18 mouse cellular contexts compared by ENCODE assay signal in genomic region chr11:85340070-85340616, GRCm38 (mm10). TPM values are rescaled to one million over a fixed set of nuclear protein-coding genes. Genes with fewer than 3 reads are reported as not detected.
DNase-seq lines count a peak whose midpoint lies in the region; ATAC-seq lines count a peak whose summit lies in the region.
"Had no signal": no experiment of that assay in that cellular context is flagged by ENCODE, and none has a peak within 500 bp of the region (broad histone marks: within the 10 kb centered on the region; RNA-seq: fewer than 3 reads in every experiment).

No protein-coding gene starts in this region.

- WGBS in liver, embryonic 13.5 days (ENCODE audit: insufficient replicate concordance), result 42% methylated on average over 7 of the region's 7 CpGs
- 75% methylated on average over 7 of the region's 7 CpGs for WGBS in stomach, embryonic 15.5 days

- peaks cover 55% of the 10 kb centered on the region for H3K4me1 ChIP-seq in liver, embryonic 13.5 days (replicated peaks)
- H3K4me1 ChIP-seq in stomach, embryonic 15.5 days, result no peaks in the 10 kb centered on the region

- peak overlapping the region; percentile 98 for H3K27ac ChIP-seq in liver, embryonic 13.5 days
- H3K27ac ChIP-seq in stomach, embryonic 15.5 days, result no peak overlapping the region
- H3K27ac ChIP-seq: hindbrain, embryonic 14.5 days; layer of hippocampus, adult 2 months had no signal

- no peaks in the 10 kb centered on the region for H3K27me3 ChIP-seq in liver, embryonic 13.5 days
- H3K27me3 ChIP-seq in stomach, embryonic 15.5 days (replicated peaks), result no peaks in the 10 kb centered on the region
- H3K27me3 ChIP-seq: megakaryocyte, embryonic 14.5 days had no signal

- H3K4me2 ChIP-seq in liver, embryonic 13.5 days, result peak overlapping the region; percentile 65
- H3K4me2 ChIP-seq in stomach, embryonic 15.5 days, result no peak overlapping the region
- H3K4me2 ChIP-seq: hindbrain, embryonic 14.5 days had no signal

- H3K9me3 ChIP-seq in liver, embryonic 13.5 days (replicated peaks), result no peaks in the 10 kb centered on the region
- no peaks in the 10 kb centered on the region for H3K9me3 ChIP-seq in stomach, embryonic 15.5 days
- H3K9me3 ChIP-seq: megakaryocyte, embryonic 14.5 days had no signal

- peak overlapping the region; percentile 72 for H3K9ac ChIP-seq in liver, embryonic 13.5 days
- no peak overlapping the region for H3K9ac ChIP-seq in stomach, embryonic 15.5 days
- H3K9ac ChIP-seq: hindbrain, embryonic 14.5 days had no signal

- peaks cover 68% of the 10 kb centered on the region for H3K36me3 ChIP-seq in liver, embryonic 13.5 days
- H3K36me3 ChIP-seq in stomach, embryonic 15.5 days, result peaks cover 17% of the 10 kb centered on the region; the same call in 1 of the 2 replicates

- peak; percentile 52 for ATAC-seq in liver, embryonic 13.5 days (ENCODE audit: low read depth)
- 0 out of 2 replicates have a peak, but pooled peaks have one; percentile 33 for ATAC-seq in stomach, embryonic 15.5 days (ENCODE audit: insufficient read depth, low FRiP score, low read depth)
- ATAC-seq in megakaryocyte, adult 5-6 weeks (ENCODE audit: poor library complexity, severe bottlenecking), result no peak
- ATAC-seq: CD4-positive, CD25-positive, alpha-beta regulatory T cell, adult 4 months had no signal

- H3K4me3 ChIP-seq in liver, embryonic 13.5 days (replicated peaks), result peak overlapping the region; percentile 64
- H3K4me3 ChIP-seq in stomach, embryonic 15.5 days (replicated peaks), result no peak overlapping the region
- H3K4me3 ChIP-seq: layer of hippocampus, adult 2 months; megakaryocyte, embryonic 14.5 days had no signal

- peak; percentile 46 for DNase-seq in heart, adult 11 months
- no peak for DNase-seq in heart, adult 18-20 months
- peak; percentile 58 for DNase-seq in c-Kit-positive CD71-positive TER-119-positive erythroid progenitor cells, embryonic 14.5 days (ENCODE audit: low spot score)
- peak; percentile 28 for DNase-seq in liver, embryonic 13.5 days
- DNase-seq in spleen, postnatal 14 days (ENCODE audit: low spot score in 2 of 2), result no peak
- DNase-seq in adrenal gland, adult 2 months, result no peak
- DNase-seq: cerebellum, adult 9-11 months; embryo, embryonic 11 days; kidney, adult 8-10 months; kidney, postnatal 14 days; left cerebral cortex, postnatal 4 days; lung, postnatal 10 days had no signal

RNA-seq across cellular contexts. Expression of gene Bcas3, which starts 12.8 kb away (rescaled TPM):
- 10 to 100 TPM; 33.6 to 40.6 TPM for total RNA-seq in heart, adult 18-20 months (2021)
- polyA plus RNA-seq in liver, embryonic 13.5 days (2015; fragmentation: Nextera tagmentation; extraction: Ambion mirVana), result 13.6 and 16.4 TPM in 2 replicates
- 16.7 and 17.9 TPM in 2 replicates for polyA plus RNA-seq in stomach, embryonic 15.5 days (2015; fragmentation: Nextera tagmentation; extraction: Ambion mirVana)
- total RNA-seq in megakaryocyte, adult 5-6 weeks (2015), result 14.5 and 17.5 TPM in 2 replicates
- 10.7 and 12.8 TPM in 2 replicates for total RNA-seq in megakaryocyte, adult 5-6 weeks (2017)
- 10 to 100 TPM; 45.8 to 47.6 TPM for total RNA-seq in adrenal gland, adult 2 months (2021)
- 63.8 and 66.9 TPM in 2 replicates for polyA plus RNA-seq in adrenal gland, adult 2 months (2012; rRNA removed)

RNA-seq across cellular contexts. Expression of gene Ppm1d, which starts 29.1 kb away (rescaled TPM):
- 1 to 10 TPM; 6.0 to 8.7 TPM for total RNA-seq in heart, adult 18-20 months (2021)
- 21.8 and 22.7 TPM in 2 replicates for polyA plus RNA-seq in liver, embryonic 13.5 days (2015; fragmentation: Nextera tagmentation; extraction: Ambion mirVana)
- polyA plus RNA-seq in stomach, embryonic 15.5 days (2015; fragmentation: Nextera tagmentation; extraction: Ambion mirVana), result 15.1 and 15.8 TPM in 2 replicates
- 27.5 and 30.6 TPM in 2 replicates for total RNA-seq in megakaryocyte, adult 5-6 weeks (2015)
- 13.2 and 14.0 TPM in 2 replicates for total RNA-seq in megakaryocyte, adult 5-6 weeks (2017)
- 10 to 100 TPM; 12.0 to 14.1 TPM for total RNA-seq in adrenal gland, adult 2 months (2021)
- 5.5 and 5.9 TPM in 2 replicates for polyA plus RNA-seq in adrenal gland, adult 2 months (2012; rRNA removed)

Comparison
In these comparisons a context has a peak if more than half of its experiments do, and no peak if none do; other contexts are left out.
1. DNase-seq: peak in heart, adult 11 months (single experiment), c-Kit-positive CD71-positive TER-119-positive erythroid progenitor cells, embryonic 14.5 days (single experiment) and liver, embryonic 13.5 days (single experiment); none in heart, adult 18-20 months (0 of 2), spleen, postnatal 14 days (0 of 2) and adrenal gland, adult 2 months (single experiment).